Mouse (Mus musculus) left cerebral cortex, adult 8-10 months (tissue): ENCODE results near the gene Olfr56. TPM values are rescaled to one million over a fixed set of nuclear protein-coding genes. Genes with fewer than 3 reads are reported as not detected.
A peak's percentile ranks its signal among the peaks of the same experiment; 100 is the strongest.
"Not testable (repeated sequence)": the region's sequence is repeated elsewhere in the genome, so short reads cannot be mapped to it uniquely, and the experiment has no call there.

Experiments used
- DNase-seq, 2 experiments: peaks; one replicate each; pipeline ENCODE4 v3.0.0; 2022; ENCODE audit warnings: low spot score in 2 of 2
- total RNA-seq, 4 experiments: library from RNA; stranded (reverse); gene quantifications; 2 replicates each; pipeline ENCODE4 v1.2.4; 2022

Olfr56 gene
- total RNA-seq, 4 experiments from 2014 or later: not detected

DNA sequence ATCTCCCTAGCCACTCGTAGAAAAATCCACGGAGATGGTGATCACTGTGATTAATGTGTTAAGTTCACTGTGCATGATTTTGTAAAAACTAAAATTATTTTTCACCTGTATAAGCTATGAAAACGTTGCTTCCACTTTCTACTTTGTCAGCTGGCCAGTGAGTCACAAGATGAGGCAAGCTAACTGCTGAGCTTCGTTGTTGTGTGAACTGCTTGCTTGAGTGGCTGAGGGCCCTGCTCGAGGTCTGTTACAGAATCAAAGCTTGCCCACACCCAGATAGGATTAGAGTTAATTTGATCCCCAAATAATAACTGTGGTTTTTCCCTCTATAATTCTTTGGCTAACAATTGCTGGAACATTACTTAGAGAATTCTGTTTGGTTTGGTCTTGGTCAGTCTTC is 73.2 kb downstream of the Olfr56 start:
- DNase-seq: not testable (repeated sequence)

DNA sequence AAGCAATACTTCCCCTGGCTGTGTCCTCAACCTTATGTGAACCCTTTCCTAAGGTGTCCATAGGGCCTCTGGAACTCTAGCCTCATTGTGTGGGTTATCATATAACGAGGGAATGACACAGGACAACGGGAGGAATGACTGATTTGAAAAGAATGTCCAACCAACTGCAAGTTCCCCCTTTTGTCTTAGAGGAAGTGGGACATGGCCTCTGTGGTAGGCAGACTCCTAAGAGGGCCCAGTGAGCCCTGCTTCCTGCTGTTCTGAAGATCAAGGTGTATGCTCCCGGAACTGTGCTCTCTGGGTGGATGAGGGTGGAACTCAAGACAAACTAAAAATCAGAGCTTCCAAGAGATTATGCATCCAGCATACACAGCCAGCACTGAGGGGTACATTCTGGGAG is 81.4 kb downstream of the Olfr56 start:
- not testable (repeated sequence) for DNase-seq

DNA sequence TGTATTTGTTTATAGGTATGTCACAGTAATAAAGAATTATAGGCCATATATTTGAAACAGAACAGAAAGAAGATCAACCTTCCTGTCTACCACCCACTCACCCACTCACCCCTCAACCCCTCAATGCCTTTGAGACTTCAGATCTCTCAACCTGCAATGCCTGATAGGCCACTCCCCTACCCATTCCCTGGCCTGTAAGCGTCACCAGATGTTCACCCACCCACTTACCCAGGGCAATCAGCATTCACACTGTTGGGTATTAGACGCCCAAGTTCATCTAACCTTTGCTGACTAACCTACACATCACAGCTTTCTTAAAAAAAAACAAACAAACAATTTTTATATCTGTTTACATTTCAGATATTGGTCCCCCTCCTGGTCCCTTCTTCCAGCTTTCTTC is 83.2 kb downstream of the Olfr56 start:
- not testable (repeated sequence) for DNase-seq

DNA sequence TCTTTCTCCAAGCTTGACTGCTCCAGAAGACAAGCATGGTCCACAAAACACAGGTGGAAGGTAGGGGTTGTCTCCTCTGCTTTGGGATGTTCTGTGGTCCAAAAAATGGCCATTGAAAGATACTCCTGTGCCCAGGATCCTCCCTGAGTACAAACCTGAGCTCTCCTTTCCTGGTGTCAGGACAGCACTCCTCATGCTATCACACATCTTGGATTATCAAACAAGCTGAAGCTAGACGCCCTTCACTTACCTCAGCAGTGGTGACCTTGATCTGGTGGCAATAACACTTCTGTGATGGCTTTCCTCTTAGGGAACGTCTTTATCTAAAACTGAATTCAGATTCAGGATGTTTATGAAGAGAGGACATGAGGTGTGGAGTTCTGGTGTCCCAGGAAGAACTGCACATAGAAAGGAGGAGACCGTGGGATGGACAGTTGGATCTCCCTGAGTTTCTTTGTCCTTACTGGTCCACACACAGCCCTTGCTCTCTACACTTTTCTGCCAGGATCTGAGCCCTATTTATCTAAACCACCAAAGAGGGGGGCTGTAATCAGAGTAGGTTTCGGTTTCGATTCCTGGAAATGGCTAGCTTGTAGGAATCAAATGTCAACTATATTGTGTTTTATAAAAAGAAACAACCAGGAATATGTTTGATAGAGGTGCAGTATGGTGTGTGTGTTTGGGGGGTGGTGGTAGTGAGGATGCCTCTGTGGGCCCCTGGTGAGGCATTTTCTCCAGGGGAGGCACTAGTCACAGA is 85.2 kb downstream of the Olfr56 start, which contains the start of gene Tgtp2:
Tgtp2 (minus strand) TSS at position 494 of the 757 bp plus-strand sequence.
- not testable (repeated sequence) for DNase-seq

DNA sequence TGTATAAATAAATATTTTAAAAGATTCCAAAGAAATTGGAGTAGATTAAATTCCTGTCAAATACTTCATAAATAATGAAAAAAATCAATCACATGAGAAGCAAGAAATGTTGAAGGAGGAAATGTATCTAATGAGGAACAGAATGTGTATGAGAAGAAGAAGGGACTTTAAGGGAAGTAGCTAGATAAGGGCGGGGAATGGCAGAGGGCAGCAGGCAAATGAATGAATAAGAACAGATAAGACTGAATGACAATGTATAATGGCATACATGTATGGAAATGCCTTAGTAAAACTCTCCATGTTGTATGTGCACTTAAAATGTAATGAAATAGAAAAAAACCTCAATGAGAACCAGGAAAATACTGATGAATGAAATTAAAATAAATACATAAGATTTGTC is 89.7 kb downstream of the Olfr56 start:
- DNase-seq: no peak

DNA sequence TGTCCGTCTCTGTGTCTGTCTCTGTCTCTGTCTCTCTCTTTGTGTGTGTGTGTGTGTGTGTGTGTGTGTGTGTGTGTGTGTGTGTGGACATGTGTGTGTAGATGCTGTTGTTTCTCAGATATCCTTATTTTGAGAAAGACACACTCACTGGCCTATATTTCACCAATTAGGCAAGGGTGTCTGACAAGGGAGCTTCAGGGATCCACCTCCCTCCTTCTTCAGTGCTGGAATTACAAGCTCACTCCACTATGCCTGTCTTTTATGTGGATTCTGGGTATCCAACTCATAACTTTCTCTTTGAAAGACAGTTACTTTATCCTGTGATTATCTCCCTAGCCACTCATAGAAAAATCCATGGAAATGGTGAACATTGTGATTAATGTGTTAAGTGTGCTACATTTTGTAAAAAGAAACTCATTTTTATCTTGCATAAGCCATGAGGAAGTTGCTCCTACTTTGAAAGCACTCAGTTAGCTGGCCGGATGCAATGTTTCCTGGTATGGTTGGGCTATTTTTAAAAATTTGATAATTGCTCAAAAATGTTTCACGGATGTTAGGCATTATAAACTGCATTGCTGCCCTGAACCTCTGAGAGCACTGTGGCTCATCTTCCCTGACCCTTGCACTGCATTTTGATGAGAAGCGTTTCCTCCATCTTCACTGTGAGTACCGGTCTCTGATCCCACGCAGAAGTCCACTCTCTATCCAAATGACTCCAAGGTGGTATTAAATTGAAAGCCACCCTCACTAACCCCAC is 97.5 kb downstream of the Olfr56 start, which contains the start of gene Ifi47:
Ifi47 (plus strand) TSS at position 587 of the 757 bp plus-strand sequence.
- not testable (repeated sequence) for DNase-seq

DNA sequence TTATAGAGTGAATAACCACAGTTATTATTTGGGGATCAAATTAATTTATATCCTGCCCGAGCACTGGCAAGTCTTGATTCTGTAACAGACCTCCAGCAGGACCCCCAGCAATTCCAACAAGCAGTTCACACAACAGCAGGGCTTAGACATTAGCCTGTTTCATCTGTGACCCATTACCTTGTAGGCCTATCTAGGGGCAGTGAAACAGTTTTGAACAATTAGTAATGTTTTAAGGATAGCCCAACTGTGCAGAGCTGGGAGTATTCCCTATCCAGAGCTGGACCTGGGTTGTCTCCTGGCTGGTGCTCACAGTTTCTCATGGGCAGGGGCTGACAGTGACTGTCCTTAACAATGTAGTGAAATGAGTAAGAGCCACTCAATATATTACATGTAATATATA is 98.3 kb downstream of the Olfr56 start:
- no peak for DNase-seq

DNA sequence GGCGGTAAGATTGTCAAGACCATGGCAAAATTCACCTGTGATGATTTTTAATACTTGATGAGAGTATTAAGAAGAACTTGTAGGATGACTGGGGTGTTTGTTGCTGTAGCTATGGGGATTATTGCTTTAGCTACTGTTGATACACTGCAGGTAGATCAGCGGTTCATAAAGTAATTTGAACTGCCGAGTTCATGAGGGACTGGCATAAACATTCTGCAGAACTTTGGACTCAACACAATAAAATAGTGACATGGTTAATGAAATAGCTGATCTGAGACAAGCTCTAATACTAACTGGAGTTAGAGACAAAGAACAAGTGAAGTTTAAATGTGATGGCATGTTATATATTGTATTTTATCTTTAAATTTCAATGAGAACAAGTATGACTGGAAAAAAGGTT is 100.0 kb downstream of the Olfr56 start:
- no peak for DNase-seq

DNA sequence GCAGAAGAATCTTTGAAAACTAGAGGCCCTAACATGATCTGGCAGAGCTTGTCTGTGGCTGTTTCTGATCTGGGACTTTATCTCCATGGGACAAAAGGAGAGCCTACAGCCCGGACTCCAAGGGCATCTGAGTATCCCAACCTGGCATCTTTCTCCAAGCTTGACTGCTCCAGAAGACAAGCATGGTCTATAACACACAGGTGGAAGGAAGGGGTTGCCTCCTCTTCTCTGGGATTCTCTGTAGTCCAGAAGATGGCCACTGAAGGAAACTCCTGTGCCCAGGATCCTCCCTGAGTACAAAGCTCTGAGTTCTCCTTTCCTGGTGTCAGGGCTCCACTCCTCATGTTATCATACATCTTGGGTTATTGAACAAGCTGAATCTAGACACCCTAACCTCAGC is 101.9 kb downstream of the Olfr56 start:
- DNase-seq: no peak

DNA sequence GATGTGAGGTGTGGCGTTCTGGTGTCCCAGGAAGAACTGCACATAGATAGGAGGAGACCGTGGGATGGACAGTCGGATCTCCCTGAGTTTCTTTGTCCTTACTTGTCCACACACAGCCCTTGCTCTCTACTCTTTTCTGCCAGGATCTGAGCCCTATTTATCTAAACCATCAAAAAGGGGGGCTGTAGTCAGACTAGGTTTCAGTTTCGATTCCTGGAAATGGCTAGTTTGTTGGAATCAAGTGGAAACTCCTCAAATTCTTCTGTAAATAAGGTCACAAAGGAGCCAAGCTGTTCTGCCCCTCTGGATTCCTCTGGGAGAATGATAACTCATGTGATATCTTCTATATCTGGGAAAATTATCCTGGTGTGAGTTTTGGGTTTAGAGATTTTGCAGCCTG is 102.7 kb downstream of the Olfr56 start:
- no peak for DNase-seq

DNA sequence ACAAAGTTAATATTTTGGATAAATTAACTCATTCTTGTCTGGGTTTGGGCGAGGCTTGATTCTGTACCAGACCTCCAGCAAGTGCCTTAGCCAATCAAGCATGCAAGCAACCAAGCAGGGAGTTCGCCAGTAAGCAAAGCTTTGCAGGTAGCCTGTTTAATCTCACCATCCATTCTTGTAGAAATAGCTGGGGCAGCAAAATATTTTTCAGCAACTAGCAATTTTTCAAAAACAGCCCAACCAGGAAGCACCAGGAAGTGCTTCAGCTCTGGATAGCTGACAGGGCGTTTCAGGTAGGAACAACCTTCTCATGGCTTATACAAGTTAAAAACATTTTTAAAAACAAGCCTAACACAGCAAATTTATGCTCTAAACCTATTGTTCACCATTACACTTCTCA is 103.2 kb downstream of the Olfr56 start:
- no peak for DNase-seq

DNA sequence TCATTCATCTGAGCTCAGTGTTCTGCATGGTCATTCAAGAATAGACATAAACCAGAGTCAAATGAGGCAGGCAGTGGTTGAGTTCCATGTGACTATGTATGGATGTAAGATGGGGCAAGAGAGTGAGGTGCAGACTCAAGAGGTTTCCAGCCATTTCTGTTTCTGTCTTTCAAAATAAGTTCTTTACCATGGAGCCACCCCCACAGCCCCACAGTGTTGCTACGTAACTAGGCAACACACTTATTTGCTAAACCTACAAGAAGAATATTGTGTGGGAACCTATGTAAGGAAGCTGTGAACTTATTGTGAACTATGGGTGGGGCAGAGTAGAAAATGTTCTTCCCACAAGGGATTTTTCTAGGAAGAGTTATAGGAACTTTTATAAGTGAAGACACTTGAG is 104.5 kb downstream of the Olfr56 start:
- peak in 1 of 2 experiments; percentile 16 for DNase-seq

DNA sequence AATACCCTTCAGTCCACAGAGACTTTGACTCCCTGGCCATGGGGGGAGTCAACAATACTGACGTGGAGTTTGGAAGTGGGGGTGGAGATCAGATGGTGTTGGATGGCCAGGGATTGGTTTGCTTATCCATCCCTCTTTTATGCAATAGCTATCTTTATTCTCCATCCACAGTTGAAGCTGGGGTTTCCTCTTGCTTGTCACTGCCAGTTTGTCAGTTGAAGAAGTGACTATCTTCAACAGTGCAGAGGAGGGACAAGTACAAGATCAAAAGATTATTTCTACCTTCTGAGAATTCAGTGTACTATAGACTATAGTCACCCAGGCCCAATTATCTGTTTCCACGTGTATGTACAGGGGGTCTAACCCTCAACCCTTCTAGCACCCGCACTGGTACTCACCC is 105.1 kb downstream of the Olfr56 start:
- no peak for DNase-seq

DNA sequence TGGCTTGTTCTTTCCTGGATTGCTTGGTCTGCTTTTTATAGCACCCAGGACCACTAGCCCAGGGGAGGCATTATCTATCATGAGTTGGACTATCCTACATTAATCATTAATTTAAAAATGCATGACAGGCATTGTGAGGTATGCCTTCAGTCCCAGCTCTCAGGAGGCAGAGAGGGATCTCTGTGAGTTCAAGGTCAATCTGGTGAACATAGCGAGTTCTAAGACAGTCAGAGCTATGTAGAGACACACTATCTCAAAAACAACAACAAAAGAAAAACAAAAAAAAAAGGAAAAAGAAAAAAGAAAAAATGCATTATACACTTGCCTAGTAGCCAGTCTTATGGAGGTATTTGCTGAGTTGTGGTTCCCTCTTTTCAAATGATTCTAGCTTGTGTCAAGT is 105.7 kb downstream of the Olfr56 start:
- DNase-seq: no peak

DNA sequence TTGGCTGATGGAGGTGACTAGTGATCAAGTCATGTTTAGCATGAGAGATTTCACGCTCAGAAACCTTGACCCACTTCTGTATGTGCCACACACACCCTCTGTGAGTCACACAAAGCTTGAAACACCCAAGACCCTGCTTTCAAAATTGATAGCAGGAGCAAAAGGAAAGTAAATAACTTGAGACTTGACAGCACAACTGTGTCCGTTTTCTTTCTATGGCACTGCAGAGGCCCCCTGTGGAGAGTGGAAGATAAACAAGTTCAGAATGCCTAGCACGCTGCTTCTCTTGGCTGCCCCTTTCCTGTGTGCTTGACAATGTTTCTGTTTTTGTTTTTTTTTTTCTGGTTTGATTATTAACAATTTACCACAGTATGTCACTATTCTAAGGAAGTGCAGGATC is 106.2 kb downstream of the Olfr56 start:
- DNase-seq: no peak

DNA sequence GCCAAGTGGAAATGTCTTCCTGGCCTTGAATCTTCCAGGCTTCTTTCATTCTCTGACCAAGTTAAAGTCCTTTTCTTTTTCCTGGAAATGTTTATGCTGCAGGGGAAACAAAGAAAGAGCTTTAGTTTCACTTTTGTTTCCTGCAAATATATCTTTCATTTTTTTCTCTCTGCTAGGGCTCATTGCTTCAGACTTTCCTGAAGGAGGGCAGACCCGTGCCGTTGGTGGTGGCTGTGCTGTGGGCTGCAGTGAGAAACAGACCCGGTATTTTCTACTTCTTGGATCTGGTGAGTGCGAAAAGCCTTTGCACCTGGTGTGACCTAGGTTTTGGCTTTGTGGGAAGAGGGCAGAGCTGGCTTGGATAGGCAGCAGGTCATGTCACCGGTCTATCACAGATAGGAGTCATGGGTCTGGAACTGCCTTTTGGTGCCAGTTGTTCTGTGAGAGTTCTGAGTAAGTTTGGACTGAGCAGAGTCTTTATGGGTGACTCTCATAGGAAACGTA is 108.2 kb downstream of the Olfr56 start:
- no peak for DNase-seq

DNA sequence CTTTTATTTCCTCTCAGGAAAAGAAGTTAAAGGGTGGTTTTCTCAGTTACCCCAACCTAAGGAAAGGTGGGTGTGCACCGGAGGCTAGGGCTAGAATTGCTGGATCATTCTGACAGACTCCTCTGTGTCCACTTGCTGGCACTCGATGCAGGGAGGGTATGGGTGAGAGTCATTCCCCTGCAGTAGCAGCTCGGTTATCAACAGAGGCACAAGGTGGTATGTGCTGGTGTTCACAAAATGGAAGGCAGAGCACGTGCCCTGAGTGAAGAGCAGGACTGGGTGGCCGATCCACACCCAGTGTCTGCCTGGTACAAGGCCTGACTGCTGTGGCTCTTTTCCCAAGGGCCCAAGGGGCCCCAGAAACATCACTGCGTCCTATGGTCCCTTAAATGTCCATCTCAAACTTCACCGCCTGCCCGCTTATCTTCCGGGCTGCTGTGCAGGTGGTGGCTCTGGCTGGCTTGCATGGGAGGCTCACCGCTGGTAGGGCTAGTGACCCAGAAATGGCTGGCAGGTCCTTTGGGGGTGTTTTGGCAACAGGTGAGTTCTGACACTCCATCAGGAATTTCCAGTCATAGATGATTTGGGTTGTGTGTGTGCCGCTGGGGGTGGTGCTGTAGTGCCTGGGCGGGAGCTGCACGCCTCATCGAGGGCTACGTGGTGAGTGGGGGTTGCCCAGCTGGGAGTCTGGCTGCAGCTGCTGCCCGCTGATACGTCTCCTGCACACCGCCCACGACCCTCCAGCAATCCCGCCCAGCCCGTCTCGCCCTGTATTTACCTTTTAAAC is 109.3 kb downstream of the Olfr56 start:
- no peak for DNase-seq

DNA sequence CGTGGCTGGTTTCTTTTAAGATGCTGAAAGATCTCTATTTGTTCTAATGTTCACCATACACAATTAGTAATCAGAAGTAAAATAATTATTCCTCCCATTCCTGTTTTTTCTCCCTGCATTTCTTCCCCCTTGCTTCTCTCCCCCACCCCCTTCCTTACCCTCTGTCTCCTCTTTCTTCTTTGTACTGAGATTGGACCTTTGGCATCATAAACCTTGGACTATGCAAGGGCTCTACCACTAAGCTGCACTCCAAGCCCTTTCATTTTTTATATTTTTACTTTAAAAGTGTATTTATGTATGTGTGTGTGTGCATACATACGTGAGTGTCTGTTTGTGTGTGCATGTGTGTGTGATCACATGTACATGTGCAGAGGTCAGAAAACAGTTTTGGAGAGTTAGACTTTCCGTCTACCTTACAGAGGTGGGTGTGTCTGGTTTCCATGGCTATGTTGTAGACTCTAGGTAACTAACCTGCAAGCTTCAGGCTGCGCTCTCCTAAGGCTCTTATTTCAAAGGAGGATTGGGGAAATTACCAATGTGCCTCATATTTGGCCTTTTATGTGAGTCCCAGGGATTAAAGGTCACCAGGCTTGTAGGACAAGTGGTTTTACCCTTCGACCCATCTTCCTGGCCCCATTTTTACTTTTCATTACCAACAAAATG is 110.4 kb downstream of the Olfr56 start:
- DNase-seq: no peak

DNA sequence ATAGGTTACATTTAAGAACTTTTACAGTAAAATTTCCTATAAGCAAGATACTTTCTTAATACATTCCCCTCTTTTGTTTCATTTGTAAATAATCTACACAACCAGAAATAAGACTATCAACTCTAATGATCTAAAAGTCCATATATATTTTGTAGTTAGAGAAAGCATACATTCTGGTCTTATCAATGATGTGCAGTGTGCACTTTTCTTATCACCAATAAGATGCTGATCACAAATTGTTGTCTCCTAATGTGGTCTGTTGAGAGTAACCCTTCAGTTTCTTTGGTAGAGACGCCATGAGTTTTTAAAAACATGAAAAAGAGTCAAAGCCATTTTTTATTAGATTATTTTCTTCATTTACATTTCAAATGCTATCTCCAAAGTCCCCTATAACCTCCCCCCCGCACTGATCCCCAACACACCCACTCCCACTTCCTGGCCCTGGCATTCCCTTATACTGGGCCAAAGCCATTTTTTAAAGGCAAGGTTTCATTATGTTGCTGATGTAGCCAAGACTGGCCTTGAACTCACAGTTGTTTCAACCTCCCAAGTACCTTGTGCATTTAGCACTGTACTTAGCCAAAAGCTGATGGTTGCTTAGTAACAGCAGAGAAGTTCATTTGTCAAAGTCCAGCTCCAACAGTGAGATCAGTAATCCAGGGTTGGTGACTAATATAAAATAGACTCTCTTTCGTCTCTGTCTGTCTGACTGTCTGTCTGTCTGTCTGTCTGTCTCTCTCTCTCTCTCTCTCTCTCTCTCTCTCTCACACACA is 111.2 kb downstream of the Olfr56 start:
- no peak for DNase-seq

DNA sequence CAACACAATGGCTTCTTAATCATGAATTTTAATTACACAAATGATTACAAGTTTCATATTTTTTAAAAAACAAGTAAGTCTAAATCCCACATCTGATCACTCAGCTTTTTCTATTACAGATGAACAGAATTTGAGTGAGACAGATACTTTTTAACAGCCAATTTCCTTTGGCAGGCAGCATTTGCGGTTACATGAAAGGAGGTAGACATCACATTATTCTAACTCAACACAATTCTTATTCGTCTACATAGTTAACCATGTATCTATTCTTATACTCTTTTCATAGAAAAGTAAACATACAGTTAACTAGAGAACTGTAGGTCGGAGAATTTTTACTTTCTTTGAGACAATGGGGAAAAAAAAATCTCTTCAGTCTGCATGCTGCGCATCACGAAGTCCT is 111.9 kb downstream of the Olfr56 start:
- DNase-seq: no peak
